Mouse (Mus musculus): ENCODE data around the gene Soga1.

GRCm38 (mm10) chr2:157066731-157067430 lies 12.2 kb downstream of the Soga1 start:
- TF ChIP-seq GATA1 (IDR thresholded peaks at IDR 0.05; ENCODE audit: borderline replicate concordance, low read length) = no peak
- no peak for TF ChIP-seq FLI1 (IDR thresholded peaks at IDR 0.05; ENCODE audit: low read length)

All from megakaryocyte, embryonic 14.5 days (primary cell).